Mouse (Mus musculus) mouse trophoblast stem cell (cell line): ENCODE measurements around the gene Foxo3.

Experiments used
- in situ Hi-C, 2 experiments: fragments of 300-500 bp; cut with MseI, MboI; formaldehyde crosslinking; loops; 2 replicates in 1 of 2; 3 replicates in 1 of 2; pipeline ENCODE4 v1.15.1; 2025

Foxo3 gene

GRCm38 (mm10) chr10:42276507-42277345, at the start of gene Foxo3:
Gene Foxo3, minus strand, starts transcription at chr10:42276755.
- in situ Hi-C loops: no loop called here

GRCm38 (mm10) chr10:42325305-42325704, 48.8 kb upstream of the Foxo3 start:
- in situ Hi-C loops: no loop called here

- in situ Hi-C loops: no loop called here
These were observed 47.4 kb upstream of the Foxo3 start for GRCm38 (mm10) chr10:42323978-42324377.

- in situ Hi-C loops: no loop called here
These were observed 36.7 kb upstream of the Foxo3 start for GRCm38 (mm10) chr10:42313222-42313786.

- in situ Hi-C loops: no loop called here
These were observed 36.0 kb upstream of the Foxo3 start for GRCm38 (mm10) chr10:42312557-42312956.

GRCm38 (mm10) chr10:42308687-42308987, 32.1 kb upstream of the Foxo3 start:
- in situ Hi-C loops: no loop called here

- in situ Hi-C loops: no loop called here
These were observed 31.6 kb upstream of the Foxo3 start for GRCm38 (mm10) chr10:42307980-42308686.

GRCm38 (mm10) chr10:42306422-42306821, 29.9 kb upstream of the Foxo3 start:
- in situ Hi-C loops: no loop called here

- in situ Hi-C loops: no loop called here
These were observed 24.2 kb upstream of the Foxo3 start for GRCm38 (mm10) chr10:42300805-42301204.

- in situ Hi-C loops: loop anchor here (5.0 to 10.0 kb wide), 2 partner anchors 318 to 465 kb away; no protein-coding TSS in a partner anchor
These were observed 23.4 kb upstream of the Foxo3 start for GRCm38 (mm10) chr10:42299967-42300366.

- in situ Hi-C loops: loop anchor here (5.0 to 10.0 kb wide), 2 partner anchors 317 to 465 kb away; no protein-coding TSS in a partner anchor
These were observed 22.9 kb upstream of the Foxo3 start for GRCm38 (mm10) chr10:42299426-42299825.

GRCm38 (mm10) chr10:42297954-42298353, 21.4 kb upstream of the Foxo3 start:
- in situ Hi-C loops: loop anchor here (5.0 to 10.0 kb wide), 2 partner anchors 316 to 463 kb away; no protein-coding TSS in a partner anchor

GRCm38 (mm10) chr10:42297109-42297508, 20.6 kb upstream of the Foxo3 start:
- in situ Hi-C loops: loop anchor here (5.0 to 10.0 kb wide), 2 partner anchors 315 to 462 kb away; no protein-coding TSS in a partner anchor

GRCm38 (mm10) chr10:42296559-42296958, 20.0 kb upstream of the Foxo3 start:
- in situ Hi-C loops: loop anchor here (5.0 to 10.0 kb wide), 2 partner anchors 314 to 462 kb away; no protein-coding TSS in a partner anchor

GRCm38 (mm10) chr10:42295028-42295427, 18.5 kb upstream of the Foxo3 start:
- in situ Hi-C loops: loop anchor here (5.0 to 10.0 kb wide), 2 partner anchors 313 to 460 kb away; no protein-coding TSS in a partner anchor

GRCm38 (mm10) chr10:42294392-42294791, 17.8 kb upstream of the Foxo3 start:
- in situ Hi-C loops: loop anchor here (5.0 to 10.0 kb wide), 3 partner anchors 312 to 462 kb away; no protein-coding TSS in a partner anchor

GRCm38 (mm10) chr10:42293877-42294276, 17.3 kb upstream of the Foxo3 start:
- in situ Hi-C loops: loop anchor here (5.0 to 10.0 kb wide), 3 partner anchors 312 to 462 kb away; no protein-coding TSS in a partner anchor

- in situ Hi-C loops: loop anchor here (5.0 to 10.0 kb wide), 3 partner anchors 309 to 459 kb away; no protein-coding TSS in a partner anchor
These were observed 14.8 kb upstream of the Foxo3 start for GRCm38 (mm10) chr10:42291360-42291759.

GRCm38 (mm10) chr10:42287666-42288065, 11.1 kb upstream of the Foxo3 start:
- in situ Hi-C loops: no loop called here

- in situ Hi-C loops: no loop called here
These were observed 1.8 kb upstream of the Foxo3 start for GRCm38 (mm10) chr10:42278307-42278850.

- in situ Hi-C loops: no loop called here
These were observed 1.1 kb upstream of the Foxo3 start for GRCm38 (mm10) chr10:42277476-42278306.
